Mouse (Mus musculus): ENCODE results near the gene Hcrt. TPM values are rescaled to one million over a fixed set of nuclear protein-coding genes. Genes with fewer than 3 reads are reported as not detected.

Hcrt gene
- polyA plus RNA-seq, 1 experiment from 2014 or later, result not detected

Other genes starting within 250 kb of the Hcrt start
- 51.6 and 54.0 TPM in 2 replicates for gene Acly, start 234.9 kb downstream of the Hcrt start, polyA plus RNA-seq (2014; fragmentation: Nextera tagmentation; extraction: Ambion mirVana)
- 0.13 and 1.0 TPM in 2 replicates for gene Ttc25, start 217.3 kb downstream of the Hcrt start, polyA plus RNA-seq (2014; fragmentation: Nextera tagmentation; extraction: Ambion mirVana)
- 19.2 and 20.8 TPM in 2 replicates for gene Cnp, start 188.0 kb downstream of the Hcrt start, polyA plus RNA-seq (2014; fragmentation: Nextera tagmentation; extraction: Ambion mirVana)
- gene Nkiras2, start 143.7 kb downstream of the Hcrt start, polyA plus RNA-seq (2014; fragmentation: Nextera tagmentation; extraction: Ambion mirVana), result 76.6 and 81.1 TPM in 2 replicates
- 66.4 and 69.6 TPM in 2 replicates for gene Dnajc7, start 142.8 kb downstream of the Hcrt start, polyA plus RNA-seq (2014; fragmentation: Nextera tagmentation; extraction: Ambion mirVana)
- 0.26 and 0.35 TPM in 2 replicates for gene Zfp385c, start 70.5 kb downstream of the Hcrt start, polyA plus RNA-seq (2014; fragmentation: Nextera tagmentation; extraction: Ambion mirVana)
- 1.0 and 1.4 TPM in 2 replicates for gene Dhx58, start 58.7 kb downstream of the Hcrt start, polyA plus RNA-seq (2014; fragmentation: Nextera tagmentation; extraction: Ambion mirVana)
- gene Kat2a, start 50.5 kb downstream of the Hcrt start, polyA plus RNA-seq (2014; fragmentation: Nextera tagmentation; extraction: Ambion mirVana), result 28.3 and 29.4 TPM in 2 replicates
- not detected in 2 replicates for gene Hspb9, start 49.1 kb downstream of the Hcrt start, polyA plus RNA-seq (2014; fragmentation: Nextera tagmentation; extraction: Ambion mirVana)
- gene Rab5c, start 24.7 kb downstream of the Hcrt start, polyA plus RNA-seq (2014; fragmentation: Nextera tagmentation; extraction: Ambion mirVana), result 15.8 and 30.7 TPM in 2 replicates
- not detected in 2 replicates for gene Kcnh4, start 3.0 kb downstream of the Hcrt start, polyA plus RNA-seq (2014; fragmentation: Nextera tagmentation; extraction: Ambion mirVana)
- gene Ghdc, start 8.0 kb upstream of the Hcrt start, polyA plus RNA-seq (2014; fragmentation: Nextera tagmentation; extraction: Ambion mirVana), result 4.0 and 4.7 TPM in 2 replicates
- 28.8 and 31.4 TPM in 2 replicates for gene Stat5b, start 87.8 kb upstream of the Hcrt start, polyA plus RNA-seq (2014; fragmentation: Nextera tagmentation; extraction: Ambion mirVana)
- 5.6 and 6.4 TPM in 2 replicates for gene Stat5a, start 96.4 kb upstream of the Hcrt start, polyA plus RNA-seq (2014; fragmentation: Nextera tagmentation; extraction: Ambion mirVana)
- gene Stat3, start 176.6 kb upstream of the Hcrt start, polyA plus RNA-seq (2014; fragmentation: Nextera tagmentation; extraction: Ambion mirVana), result 51.8 and 53.3 TPM in 2 replicates
- 200 and 204 TPM in 2 replicates for gene Cavin1, start 208.0 kb upstream of the Hcrt start, polyA plus RNA-seq (2014; fragmentation: Nextera tagmentation; extraction: Ambion mirVana)
- gene Atp6v0a1, start 246.5 kb upstream of the Hcrt start, polyA plus RNA-seq (2014; fragmentation: Nextera tagmentation; extraction: Ambion mirVana), result 54.8 and 57.2 TPM in 2 replicates

All from heart, embryonic 14.5 days (tissue).